Mouse (Mus musculus): ENCODE data around the gene St6galnac6. TPM values are rescaled to one million over a fixed set of nuclear protein-coding genes. Genes with fewer than 3 reads are reported as not detected.

Gene St6galnac6
- polyA plus RNA-seq, 1 experiment = 22.3 TPM

DNA sequence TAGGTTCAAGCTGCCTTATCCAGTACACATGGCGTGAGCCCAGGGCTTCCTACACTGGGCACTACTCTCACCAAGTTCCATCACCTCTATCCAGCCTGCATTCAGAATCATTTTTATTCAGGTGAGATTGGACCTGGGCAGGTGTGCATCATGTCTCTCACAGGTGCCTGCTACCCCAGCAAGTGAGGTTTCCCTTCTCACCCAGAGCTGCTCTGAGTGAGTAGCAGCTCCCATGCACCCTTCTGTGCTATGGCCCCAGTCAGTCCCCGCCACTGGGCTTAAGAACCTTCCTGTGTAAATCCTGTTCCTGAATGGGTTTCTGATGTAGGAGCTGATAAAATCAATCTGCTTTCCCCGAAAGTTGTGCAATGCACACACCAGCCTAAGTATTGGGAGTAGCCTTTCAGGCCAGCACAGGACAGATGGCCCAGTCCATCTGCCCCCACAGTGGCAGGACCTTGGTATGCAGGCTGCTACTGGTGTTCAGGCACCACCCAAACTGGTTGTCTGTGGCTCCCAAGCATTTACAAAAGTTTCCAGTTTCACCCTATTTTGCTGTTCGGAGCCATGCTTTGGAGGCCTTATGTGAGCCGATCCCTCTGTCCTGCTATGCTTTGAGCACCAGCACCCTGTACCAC lies 24.7 kb downstream of the St6galnac6 start:
- no peak for DNase-seq (ENCODE audit: low read depth in 1 of 2, low spot score in 2 of 2)
- Histone ChIP-seq H3K27ac (ENCODE audit: insufficient read depth, low read length) (no peak overlapping the region), H3K36me3 (ENCODE audit: control insufficient read depth, insufficient read depth, low read length) (no peaks in the 10 kb centered on the region), H3K4me3 (ENCODE audit: extremely low read depth, insufficient read depth, insufficient read length) (no peak overlapping the region), H3K27me3 (ENCODE audit: control insufficient read depth, insufficient read depth, low read length) (no peaks in the 10 kb centered on the region), H3K4me1 (ENCODE audit: control insufficient read depth, insufficient read depth, insufficient read length) (no peaks in the 10 kb centered on the region)
- no peak for TF ChIP-seq CTCF (IDR thresholded peaks at IDR 0.05; ENCODE audit: extremely low read depth, insufficient read depth, insufficient read length, insufficient replicate concordance)
- TF ChIP-seq POLR2A (IDR thresholded peaks at IDR 0.05; ENCODE audit: low read depth, low read length) = no peak
- WGBS = 86% methylated on average over 5 of the region's 5 CpGs

DNA sequence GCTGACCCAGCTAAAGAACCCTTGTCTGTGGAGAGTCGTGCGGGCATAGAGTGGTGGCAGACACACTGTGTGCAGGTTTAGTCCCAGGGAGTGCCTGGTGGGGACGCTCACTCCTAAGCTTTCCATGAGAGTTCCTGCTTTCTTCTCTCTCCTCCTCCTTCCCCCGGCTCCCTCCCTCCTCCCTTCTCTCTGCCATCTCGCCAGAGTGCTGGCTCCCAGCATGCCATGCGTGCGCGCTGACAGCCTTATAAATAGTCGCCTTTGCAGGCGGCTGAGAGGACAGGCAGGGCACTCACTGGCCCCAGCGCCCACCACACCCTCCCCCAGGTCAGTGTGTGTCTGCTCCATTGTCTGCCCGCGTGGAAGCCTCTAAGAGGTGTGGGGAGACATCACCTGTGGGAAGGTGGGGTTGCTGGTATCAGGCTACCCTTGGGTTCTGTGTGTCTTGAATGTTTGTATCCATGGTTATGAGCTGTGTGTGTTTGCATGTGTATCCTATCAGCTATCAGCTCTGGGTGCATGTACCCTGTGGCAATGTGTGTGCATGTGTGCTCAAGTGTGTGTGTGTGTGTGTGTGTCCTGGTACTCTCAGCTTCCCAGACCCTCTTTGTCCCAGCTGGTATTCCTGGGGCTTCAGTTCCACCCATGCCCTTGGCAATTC lies 25.8 kb downstream of the St6galnac6 start:
- Histone ChIP-seq H3K4me1 (ENCODE audit: control insufficient read depth, insufficient read depth, insufficient read length) (no peaks in the 10 kb centered on the region), H3K27ac (ENCODE audit: insufficient read depth, low read length) (no peak overlapping the region; the same call in 1 of the 2 replicates), H3K27me3 (ENCODE audit: control insufficient read depth, insufficient read depth, low read length) (no peaks in the 10 kb centered on the region), H3K36me3 (ENCODE audit: control insufficient read depth, insufficient read depth, low read length) (no peaks in the 10 kb centered on the region), H3K4me3 (ENCODE audit: extremely low read depth, insufficient read depth, insufficient read length) (no peak overlapping the region)
- DNase-seq (ENCODE audit: low read depth in 1 of 2, low spot score in 2 of 2) = no peak
- no peak for TF ChIP-seq CTCF (IDR thresholded peaks at IDR 0.05; ENCODE audit: extremely low read depth, insufficient read depth, insufficient read length, insufficient replicate concordance)
- no peak for TF ChIP-seq POLR2A (IDR thresholded peaks at IDR 0.05; ENCODE audit: low read depth, low read length)
- 23% methylated on average over 13 of the region's 13 CpGs for WGBS

- TF ChIP-seq POLR2A (IDR thresholded peaks at IDR 0.05; ENCODE audit: low read depth, low read length) (no peak), CTCF (IDR thresholded peaks at IDR 0.05; ENCODE audit: extremely low read depth, insufficient read depth, insufficient read length, insufficient replicate concordance) (no peak)
- H3K36me3 ChIP-seq (ENCODE audit: control insufficient read depth, insufficient read depth, low read length) = no peaks in the 10 kb centered on the region
- H3K4me1 ChIP-seq (ENCODE audit: control insufficient read depth, insufficient read depth, insufficient read length) = no peaks in the 10 kb centered on the region
- no peak overlapping the region for H3K4me3 ChIP-seq (ENCODE audit: extremely low read depth, insufficient read depth, insufficient read length)
- WGBS = 64% methylated on average over 5 of the region's 5 CpGs
- H3K27ac ChIP-seq (ENCODE audit: insufficient read depth, low read length) = no peak overlapping the region
- H3K27me3 ChIP-seq (ENCODE audit: control insufficient read depth, insufficient read depth, low read length) = no peaks in the 10 kb centered on the region
- no peak for DNase-seq (ENCODE audit: low read depth in 1 of 2, low spot score in 2 of 2)
Measured at GRCm38 (mm10) chr2:32625873-32626694, 26.6 kb downstream of the St6galnac6 start.

DNA sequence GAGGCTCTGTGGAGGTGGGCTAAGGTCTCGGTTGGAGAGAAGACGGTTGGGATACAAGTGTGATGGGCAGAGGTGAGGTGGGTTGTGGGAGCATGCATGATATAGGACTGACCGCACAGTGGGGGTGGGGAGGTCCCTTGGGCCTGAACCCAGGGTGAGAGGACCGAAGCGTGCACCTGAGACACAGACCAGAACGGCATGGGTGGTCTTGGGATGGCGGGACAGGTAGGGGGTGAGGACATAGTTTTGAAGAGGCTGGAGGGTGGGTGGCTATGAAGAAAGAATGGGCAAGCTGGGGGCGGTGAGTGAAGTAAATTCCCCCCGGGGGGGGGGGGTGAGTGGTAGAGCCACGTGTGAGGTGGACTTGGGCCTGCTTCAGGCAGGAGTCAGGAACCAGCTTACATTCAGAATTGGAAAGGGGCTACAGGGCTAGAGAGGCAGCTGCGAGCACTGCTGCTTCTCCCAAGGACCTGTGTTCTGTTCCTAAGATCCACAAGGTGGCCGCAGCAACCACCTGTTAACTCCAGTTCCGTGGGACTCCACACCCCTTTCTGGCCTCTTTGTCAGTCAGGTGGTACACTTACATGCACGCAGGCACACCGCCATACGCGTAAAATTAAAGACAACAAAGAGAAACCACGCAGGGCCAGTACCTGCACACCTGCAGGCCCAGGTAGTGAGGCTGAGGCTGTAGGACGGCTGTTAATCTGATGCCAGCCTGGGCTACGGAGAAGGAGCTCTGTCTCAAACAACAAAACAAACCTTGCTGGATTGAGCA lies 27.9 kb downstream of the St6galnac6 start:
- Histone ChIP-seq H3K27me3 (ENCODE audit: control insufficient read depth, insufficient read depth, low read length) (no peaks in the 10 kb centered on the region), H3K27ac (ENCODE audit: insufficient read depth, low read length) (no peak overlapping the region), H3K36me3 (ENCODE audit: control insufficient read depth, insufficient read depth, low read length) (no peaks in the 10 kb centered on the region), H3K4me1 (ENCODE audit: control insufficient read depth, insufficient read depth, insufficient read length) (no peaks in the 10 kb centered on the region), H3K4me3 (ENCODE audit: extremely low read depth, insufficient read depth, insufficient read length) (no peak overlapping the region)
- 86% methylated on average over 20 of the region's 20 CpGs for WGBS
- no peak for TF ChIP-seq CTCF (IDR thresholded peaks at IDR 0.05; ENCODE audit: extremely low read depth, insufficient read depth, insufficient read length, insufficient replicate concordance)
- TF ChIP-seq POLR2A (IDR thresholded peaks at IDR 0.05; ENCODE audit: low read depth, low read length) = no peak
- no peak for DNase-seq (ENCODE audit: low read depth in 1 of 2, low spot score in 2 of 2)

DNA sequence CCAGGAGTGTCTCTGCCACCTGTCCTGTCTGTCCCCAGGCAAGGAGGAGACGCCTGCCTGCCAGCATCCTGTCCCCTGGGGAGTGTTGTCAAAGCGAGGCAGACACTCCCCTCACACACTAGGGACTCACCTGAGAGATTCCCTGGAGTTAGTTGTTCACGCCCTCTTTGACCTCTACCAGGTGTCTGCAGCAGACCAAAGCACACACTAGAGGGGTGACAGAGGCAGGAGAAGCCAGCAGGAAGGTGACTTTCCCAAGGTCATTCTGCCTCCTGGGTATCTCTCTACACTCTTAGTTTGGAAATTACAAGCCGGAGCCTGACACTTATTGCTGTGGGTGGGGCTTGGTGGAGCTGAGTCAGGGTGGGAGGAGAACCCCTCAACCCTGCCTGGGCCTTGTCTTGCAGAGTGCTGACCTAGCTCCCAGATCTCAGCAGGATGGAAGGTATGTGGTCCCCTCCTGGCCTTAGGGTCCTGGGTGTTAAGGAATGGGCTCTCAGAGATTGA lies 28.6 kb downstream of the St6galnac6 start:
- Histone ChIP-seq H3K27me3 (ENCODE audit: control insufficient read depth, insufficient read depth, low read length) (no peaks in the 10 kb centered on the region), H3K36me3 (ENCODE audit: control insufficient read depth, insufficient read depth, low read length) (no peaks in the 10 kb centered on the region), H3K4me1 (ENCODE audit: control insufficient read depth, insufficient read depth, insufficient read length) (no peaks in the 10 kb centered on the region), H3K4me3 (ENCODE audit: extremely low read depth, insufficient read depth, insufficient read length) (no peak overlapping the region), H3K27ac (ENCODE audit: insufficient read depth, low read length) (0 out of 2 replicates have a peak overlapping the region, but pooled peaks have one; percentile 13)
- TF ChIP-seq POLR2A (IDR thresholded peaks at IDR 0.05; ENCODE audit: low read depth, low read length) = no peak
- TF ChIP-seq CTCF (IDR thresholded peaks at IDR 0.05; ENCODE audit: extremely low read depth, insufficient read depth, insufficient read length, insufficient replicate concordance) = no peak
- DNase-seq (ENCODE audit: low read depth in 1 of 2, low spot score in 2 of 2) = no peak
- 65% methylated on average over 4 of the region's 4 CpGs for WGBS

- H3K4me1 ChIP-seq (ENCODE audit: control insufficient read depth, insufficient read depth, insufficient read length) = no peaks in the 10 kb centered on the region
- no peak for DNase-seq (ENCODE audit: low read depth in 1 of 2, low spot score in 2 of 2)
- H3K27ac ChIP-seq (ENCODE audit: insufficient read depth, low read length) = 0 out of 2 replicates have a peak overlapping the region, but pooled peaks have one; percentile 13
- H3K27me3 ChIP-seq (ENCODE audit: control insufficient read depth, insufficient read depth, low read length) = no peaks in the 10 kb centered on the region
- 77% methylated on average over 5 of the region's 5 CpGs for WGBS
- no peak for TF ChIP-seq CTCF (IDR thresholded peaks at IDR 0.05; ENCODE audit: extremely low read depth, insufficient read depth, insufficient read length, insufficient replicate concordance)
- no peak for TF ChIP-seq POLR2A (IDR thresholded peaks at IDR 0.05; ENCODE audit: low read depth, low read length)
- H3K4me3 ChIP-seq (ENCODE audit: extremely low read depth, insufficient read depth, insufficient read length) = no peak overlapping the region
- H3K36me3 ChIP-seq (ENCODE audit: control insufficient read depth, insufficient read depth, low read length) = no peaks in the 10 kb centered on the region
Measured at GRCm38 (mm10) chr2:32628729-32629128, 29.2 kb downstream of the St6galnac6 start.

Measured in spleen, adult 2 months (tissue).